Mouse (Mus musculus): ENCODE measurements around the gene Thtpa. TPM values are rescaled to one million over a fixed set of nuclear protein-coding genes. Genes with fewer than 3 reads are reported as not detected.

The Thtpa gene
- polyA plus RNA-seq, 1 experiment from 2014 or later = 21.1 TPM

- Histone ChIP-seq H3K9ac (ENCODE audit: low read length) (no peak overlapping the region), H3K9me3 (ENCODE audit: control insufficient read depth, low read length) (no peaks in the 10 kb centered on the region), H3K27me3 (ENCODE audit: control insufficient read depth, insufficient read depth, low read depth, low read length) (no peaks in the 10 kb centered on the region), H3K36me3 (ENCODE audit: control insufficient read depth, insufficient read depth, low read length) (peaks cover 2% of the 10 kb centered on the region; the same call in 1 of the 2 replicates), H3K4me1 (replicated peaks; ENCODE audit: control insufficient read depth, insufficient read depth, low read length) (peaks cover 3% of the 10 kb centered on the region), H3K4me3 (ENCODE audit: low read length) (no peak overlapping the region), H3K4me2 (ENCODE audit: low read depth, low read length) (no peak overlapping the region), H3K27ac (ENCODE audit: low read length) (no peak overlapping the region)
- WGBS = 45% methylated on average over 7 of the region's 7 CpGs
- no peak for ATAC-seq (ENCODE audit: low read depth)
These were observed 32.7 kb upstream of the Thtpa start for GRCm38 (mm10) chr14:55061845-55062244.

- Histone ChIP-seq H3K9ac (ENCODE audit: low read length) (no peak overlapping the region), H3K4me1 (replicated peaks; ENCODE audit: control insufficient read depth, insufficient read depth, low read length) (peaks cover 3% of the 10 kb centered on the region), H3K27ac (ENCODE audit: low read length) (no peak overlapping the region), H3K4me2 (ENCODE audit: low read depth, low read length) (peak overlapping the region; percentile 28), H3K9me3 (ENCODE audit: control insufficient read depth, low read length) (no peaks in the 10 kb centered on the region), H3K4me3 (ENCODE audit: low read length) (no peak overlapping the region), H3K27me3 (ENCODE audit: control insufficient read depth, insufficient read depth, low read depth, low read length) (no peaks in the 10 kb centered on the region), H3K36me3 (ENCODE audit: control insufficient read depth, insufficient read depth, low read length) (peaks cover 2% of the 10 kb centered on the region; the same call in 1 of the 2 replicates)
- 11% methylated on average over 17 of the region's 17 CpGs for WGBS
- peak; percentile 77 for ATAC-seq (ENCODE audit: low read depth)
These were observed 32.0 kb upstream of the Thtpa start for GRCm38 (mm10) chr14:55062626-55063025.

- peaks cover 2% of the 10 kb centered on the region; the same call in 1 of the 2 replicates for H3K36me3 ChIP-seq (ENCODE audit: control insufficient read depth, insufficient read depth, low read length)
- H3K4me2 ChIP-seq (ENCODE audit: low read depth, low read length) = no peak overlapping the region
- H3K9me3 ChIP-seq (ENCODE audit: control insufficient read depth, low read length) = no peaks in the 10 kb centered on the region
- 84% methylated on average over 5 of the region's 5 CpGs for WGBS
- peaks cover 3% of the 10 kb centered on the region for H3K4me1 ChIP-seq (replicated peaks; ENCODE audit: control insufficient read depth, insufficient read depth, low read length)
- no peaks in the 10 kb centered on the region for H3K27me3 ChIP-seq (ENCODE audit: control insufficient read depth, insufficient read depth, low read depth, low read length)
- H3K4me3 ChIP-seq (ENCODE audit: low read length) = no peak overlapping the region
- no peak for ATAC-seq (ENCODE audit: low read depth)
- no peak overlapping the region for H3K9ac ChIP-seq (ENCODE audit: low read length)
- H3K27ac ChIP-seq (ENCODE audit: low read length) = no peak overlapping the region
These were observed 31.5 kb upstream of the Thtpa start for GRCm38 (mm10) chr14:55063117-55063516.

DNA sequence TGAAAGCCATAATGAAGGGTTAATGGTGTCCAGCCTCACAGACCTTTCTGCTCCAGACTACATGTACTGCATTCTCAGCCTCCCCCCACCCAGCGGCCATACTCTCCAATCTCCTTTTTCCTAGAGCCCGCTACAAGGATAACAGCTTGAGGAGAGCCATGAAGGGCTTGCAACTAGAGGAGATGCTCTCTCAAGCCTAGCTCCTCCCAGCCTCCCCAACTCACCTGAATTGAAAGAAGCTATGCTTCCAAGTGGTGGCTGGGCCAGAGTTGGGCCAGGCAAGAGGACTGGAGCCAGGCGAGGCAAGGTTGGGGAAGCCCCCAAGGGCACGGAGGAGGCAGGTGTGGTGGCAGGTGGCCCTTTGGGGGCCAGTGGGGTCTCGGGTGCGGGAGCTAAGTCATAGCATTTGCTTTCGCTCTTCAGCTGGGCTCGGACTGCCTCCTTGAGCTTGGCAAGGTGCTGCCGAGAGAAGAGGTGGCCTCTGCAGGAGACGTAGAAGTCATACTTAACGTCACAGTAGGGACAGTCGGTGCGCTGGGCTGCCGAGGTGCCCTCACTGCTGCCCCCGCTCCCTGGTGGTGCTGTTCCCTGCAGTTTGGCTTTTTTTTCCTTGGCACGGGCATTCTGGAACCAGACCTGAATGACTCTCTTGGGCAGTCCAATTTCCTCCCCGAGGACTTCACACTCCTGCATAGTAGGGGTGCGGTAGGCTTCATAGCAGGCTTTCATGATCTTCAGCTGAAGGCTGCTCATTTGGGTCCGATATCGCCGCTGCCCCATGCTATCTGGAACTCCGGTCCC lies 30.8 kb upstream of the Thtpa start:
- ATAC-seq (ENCODE audit: low read depth) = no peak
- H3K27ac ChIP-seq (ENCODE audit: low read length) = no peak overlapping the region
- 81% methylated on average over 22 of the region's 22 CpGs for WGBS
- H3K4me1 ChIP-seq (replicated peaks; ENCODE audit: control insufficient read depth, insufficient read depth, low read length) = peaks cover 3% of the 10 kb centered on the region
- H3K4me2 ChIP-seq (ENCODE audit: low read depth, low read length) = no peak overlapping the region
- no peak overlapping the region for H3K4me3 ChIP-seq (ENCODE audit: low read length)
- peaks cover 2% of the 10 kb centered on the region; the same call in 1 of the 2 replicates for H3K36me3 ChIP-seq (ENCODE audit: control insufficient read depth, insufficient read depth, low read length)
- H3K9ac ChIP-seq (ENCODE audit: low read length) = no peak overlapping the region
- H3K27me3 ChIP-seq (ENCODE audit: control insufficient read depth, insufficient read depth, low read depth, low read length) = no peaks in the 10 kb centered on the region
- H3K9me3 ChIP-seq (ENCODE audit: control insufficient read depth, low read length) = no peaks in the 10 kb centered on the region

DNA sequence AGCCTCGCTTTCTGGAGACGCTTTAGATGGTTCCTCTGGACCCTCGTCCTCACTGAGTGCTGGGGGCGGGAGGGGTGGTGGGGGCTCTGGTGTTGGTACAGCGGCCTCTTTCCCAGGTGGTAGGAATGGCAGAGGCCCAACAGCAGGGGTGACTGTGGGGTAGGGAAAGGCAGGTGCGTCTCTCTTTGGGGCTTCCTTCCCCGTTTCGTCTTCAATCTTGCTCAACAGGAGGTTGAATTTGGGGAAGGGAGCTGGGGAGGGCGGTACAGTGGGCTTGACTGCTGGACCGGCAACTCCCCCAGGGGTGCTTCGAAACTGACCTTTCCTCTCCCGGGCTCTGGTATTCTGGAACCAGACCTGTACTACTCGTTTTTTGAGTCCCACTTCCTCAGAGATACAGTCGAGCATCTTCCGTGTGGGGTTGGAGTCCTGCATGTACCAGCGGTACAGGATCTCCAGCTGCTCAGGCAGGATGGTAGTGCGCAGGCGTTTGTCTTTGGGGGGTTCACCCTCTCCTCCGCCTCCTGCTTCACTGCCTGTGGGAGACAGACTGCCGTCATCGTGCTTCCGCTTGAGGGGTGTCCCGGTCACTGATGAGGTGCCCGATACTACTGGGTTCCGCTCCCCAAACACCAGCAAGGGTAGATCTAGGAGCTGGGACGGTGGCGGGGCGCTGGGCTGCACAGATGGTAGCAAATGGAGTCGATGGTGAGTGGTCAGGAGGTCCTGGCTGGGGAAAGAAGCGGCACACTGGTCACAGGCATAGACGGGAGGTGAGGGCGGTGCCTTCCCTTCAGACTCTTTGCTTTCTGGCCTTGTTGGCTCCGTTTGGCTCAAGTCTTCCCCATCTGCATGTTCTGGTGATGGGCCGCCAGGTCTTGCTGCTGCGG lies 29.9 kb upstream of the Thtpa start:
- Histone ChIP-seq H3K4me1 (replicated peaks; ENCODE audit: control insufficient read depth, insufficient read depth, low read length) (peaks cover 3% of the 10 kb centered on the region), H3K27ac (ENCODE audit: low read length) (no peak overlapping the region), H3K9ac (ENCODE audit: low read length) (no peak overlapping the region), H3K36me3 (ENCODE audit: control insufficient read depth, insufficient read depth, low read length) (peaks cover 2% of the 10 kb centered on the region; the same call in 1 of the 2 replicates), H3K4me2 (ENCODE audit: low read depth, low read length) (no peak overlapping the region), H3K27me3 (ENCODE audit: control insufficient read depth, insufficient read depth, low read depth, low read length) (no peaks in the 10 kb centered on the region), H3K9me3 (ENCODE audit: control insufficient read depth, low read length) (no peaks in the 10 kb centered on the region), H3K4me3 (ENCODE audit: low read length) (no peak overlapping the region)
- ATAC-seq (ENCODE audit: low read depth) = no peak
- WGBS = 67% methylated on average over 35 of the region's 35 CpGs

- H3K27ac ChIP-seq (ENCODE audit: low read length) = no peak overlapping the region
- peaks cover 2% of the 10 kb centered on the region; the same call in 1 of the 2 replicates for H3K36me3 ChIP-seq (ENCODE audit: control insufficient read depth, insufficient read depth, low read length)
- H3K4me1 ChIP-seq (replicated peaks; ENCODE audit: control insufficient read depth, insufficient read depth, low read length) = peaks cover 3% of the 10 kb centered on the region
- no peaks in the 10 kb centered on the region for H3K27me3 ChIP-seq (ENCODE audit: control insufficient read depth, insufficient read depth, low read depth, low read length)
- no peak overlapping the region for H3K4me3 ChIP-seq (ENCODE audit: low read length)
- no peak overlapping the region for H3K4me2 ChIP-seq (ENCODE audit: low read depth, low read length)
- H3K9me3 ChIP-seq (ENCODE audit: control insufficient read depth, low read length) = no peaks in the 10 kb centered on the region
- H3K9ac ChIP-seq (ENCODE audit: low read length) = no peak overlapping the region
- ATAC-seq (ENCODE audit: low read depth) = no peak
- WGBS = 81% methylated on average over 13 of the region's 13 CpGs
These were observed 29.2 kb upstream of the Thtpa start for GRCm38 (mm10) chr14:55065391-55065790.

DNA sequence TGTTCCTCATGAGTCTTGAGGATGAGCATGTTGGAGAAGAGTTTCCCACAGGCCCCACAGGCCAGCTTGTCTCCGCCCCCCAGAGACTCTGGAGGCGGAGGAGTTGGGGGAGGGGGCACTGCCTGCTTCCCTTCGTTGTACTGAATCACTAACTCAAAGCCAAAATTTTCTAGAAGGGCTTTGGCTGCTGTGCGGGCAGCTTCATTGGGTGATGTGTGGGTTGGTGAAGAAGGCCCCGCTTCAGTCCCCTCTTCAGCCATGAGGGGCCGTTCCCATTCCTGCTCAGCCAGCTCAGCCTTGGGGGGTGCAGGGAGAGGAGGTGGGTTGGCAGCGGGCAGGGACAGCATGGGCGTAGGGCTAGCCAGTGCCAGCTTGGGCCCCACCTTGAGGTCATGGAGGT lies 28.5 kb upstream of the Thtpa start:
- WGBS = 86% methylated on average over 8 of the region's 8 CpGs
- Histone ChIP-seq H3K4me3 (ENCODE audit: low read length) (no peak overlapping the region), H3K27ac (ENCODE audit: low read length) (no peak overlapping the region), H3K27me3 (ENCODE audit: control insufficient read depth, insufficient read depth, low read depth, low read length) (no peaks in the 10 kb centered on the region), H3K4me1 (replicated peaks; ENCODE audit: control insufficient read depth, insufficient read depth, low read length) (peaks cover 3% of the 10 kb centered on the region), H3K9ac (ENCODE audit: low read length) (no peak overlapping the region), H3K9me3 (ENCODE audit: control insufficient read depth, low read length) (no peaks in the 10 kb centered on the region), H3K36me3 (ENCODE audit: control insufficient read depth, insufficient read depth, low read length) (peaks cover 2% of the 10 kb centered on the region; the same call in 1 of the 2 replicates), H3K4me2 (ENCODE audit: low read depth, low read length) (no peak overlapping the region)
- ATAC-seq (ENCODE audit: low read depth) = no peak

GRCm38 (mm10) chr14:55071756-55072155 lies 22.8 kb upstream of the Thtpa start:
- H3K4me3 ChIP-seq (ENCODE audit: low read length) = no peak overlapping the region
- H3K4me1 ChIP-seq (replicated peaks; ENCODE audit: control insufficient read depth, insufficient read depth, low read length) = no peaks in the 10 kb centered on the region
- H3K27me3 ChIP-seq (ENCODE audit: control insufficient read depth, insufficient read depth, low read depth, low read length) = no peaks in the 10 kb centered on the region
- H3K27ac ChIP-seq (ENCODE audit: low read length) = no peak overlapping the region
- H3K9ac ChIP-seq (ENCODE audit: low read length) = no peak overlapping the region
- WGBS = 29% methylated on average over 19 of the region's 19 CpGs
- H3K36me3 ChIP-seq (ENCODE audit: control insufficient read depth, insufficient read depth, low read length) = no peaks in the 10 kb centered on the region; the same call in 1 of the 2 replicates
- ATAC-seq (ENCODE audit: low read depth) = no peak
- no peak overlapping the region for H3K4me2 ChIP-seq (ENCODE audit: low read depth, low read length)
- no peaks in the 10 kb centered on the region for H3K9me3 ChIP-seq (ENCODE audit: control insufficient read depth, low read length)

GRCm38 (mm10) chr14:55074416-55074815 lies 20.2 kb upstream of the Thtpa start:
- no peak overlapping the region for H3K4me2 ChIP-seq (ENCODE audit: low read depth, low read length)
- H3K4me3 ChIP-seq (ENCODE audit: low read length) = no peak overlapping the region

More at GRCm38 (mm10) chr14:55074416-55074815, 20.2 kb upstream of the Thtpa start:
- Histone ChIP-seq H3K4me1 (replicated peaks; ENCODE audit: control insufficient read depth, insufficient read depth, low read length) (peaks cover 1% of the 10 kb centered on the region; the same call in 1 of the 2 replicates), H3K27ac (ENCODE audit: low read length) (no peak overlapping the region), H3K36me3 (ENCODE audit: control insufficient read depth, insufficient read depth, low read length) (no peaks in the 10 kb centered on the region), H3K9ac (ENCODE audit: low read length) (no peak overlapping the region), H3K27me3 (ENCODE audit: control insufficient read depth, insufficient read depth, low read depth, low read length) (peaks cover 6% of the 10 kb centered on the region), H3K9me3 (ENCODE audit: control insufficient read depth, low read length) (no peaks in the 10 kb centered on the region)
- ATAC-seq (ENCODE audit: low read depth) = no peak
- WGBS = 91% methylated on average over 12 of the region's 12 CpGs

Data from lung, embryonic 16.5 days (tissue).